Mouse (Mus musculus): ENCODE data around the gene Klhdc1. TPM values are rescaled to one million over a fixed set of nuclear protein-coding genes. Genes with fewer than 3 reads are reported as not detected.

Klhdc1 gene
- total RNA-seq (2023), result 1 to 10 TPM; 7.6 to 8.3 TPM

GRCm38 (mm10) chr12:69240876-69241275 is at the start of gene Klhdc1:
Gene Klhdc1, plus strand, starts transcription at chr12:69241176.

DNA sequence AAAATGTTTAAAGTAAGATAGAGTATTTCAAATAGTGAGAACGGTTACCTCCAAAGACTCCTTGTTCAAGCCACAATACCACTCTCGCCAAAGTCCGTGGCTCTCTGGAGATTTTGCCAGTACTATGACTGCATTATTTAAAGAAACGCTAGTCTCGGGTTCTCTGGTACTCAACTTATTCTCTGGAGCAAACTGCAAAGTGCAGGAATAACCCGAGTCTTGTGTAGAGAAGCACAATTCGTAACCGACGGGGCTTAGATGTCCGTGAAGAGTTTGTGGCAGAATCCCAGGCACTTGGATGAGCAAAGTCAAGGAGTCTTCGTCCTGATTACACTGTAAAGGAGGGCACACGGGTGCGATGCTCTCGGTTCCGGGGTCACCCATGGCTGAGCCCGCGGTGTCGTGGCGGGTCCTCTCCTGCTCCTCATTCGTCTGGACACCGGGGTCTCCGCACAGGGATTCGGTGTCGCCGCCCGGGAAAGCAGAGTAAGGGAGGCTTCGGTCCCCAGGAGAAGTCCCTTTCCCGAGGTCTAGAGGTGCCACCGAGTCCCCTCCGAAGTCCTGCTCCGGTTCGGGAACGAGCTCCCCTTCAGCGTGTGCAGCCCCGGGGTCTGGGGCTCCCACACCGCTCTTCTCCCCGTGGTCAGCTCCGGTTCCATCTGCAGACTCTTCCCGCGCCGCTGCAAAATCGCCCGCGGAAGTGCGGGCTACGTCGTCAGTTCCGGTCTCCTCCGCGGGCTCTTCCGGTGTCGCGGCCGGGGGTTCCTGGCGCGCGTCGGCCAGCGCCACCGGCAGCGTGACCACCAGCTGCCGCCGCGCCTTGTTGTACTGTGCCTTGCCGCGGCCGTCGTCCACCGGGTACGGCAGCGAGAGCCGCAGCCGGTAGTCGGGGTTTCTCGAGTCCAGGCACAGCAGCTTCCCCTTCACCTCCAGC is 44.3 kb upstream of the Klhdc1 start, which contains the start of gene Gm49383:
Gene Gm49383, minus strand, starts transcription at position 661 of the 934 bp plus-strand sequence.

GRCm38 (mm10) chr12:69198164-69198535 is 42.8 kb upstream of the Klhdc1 start, which contains the start of gene Dnaaf2:
Gene Dnaaf2, minus strand, starts transcription at chr12:69198429.

DNA sequence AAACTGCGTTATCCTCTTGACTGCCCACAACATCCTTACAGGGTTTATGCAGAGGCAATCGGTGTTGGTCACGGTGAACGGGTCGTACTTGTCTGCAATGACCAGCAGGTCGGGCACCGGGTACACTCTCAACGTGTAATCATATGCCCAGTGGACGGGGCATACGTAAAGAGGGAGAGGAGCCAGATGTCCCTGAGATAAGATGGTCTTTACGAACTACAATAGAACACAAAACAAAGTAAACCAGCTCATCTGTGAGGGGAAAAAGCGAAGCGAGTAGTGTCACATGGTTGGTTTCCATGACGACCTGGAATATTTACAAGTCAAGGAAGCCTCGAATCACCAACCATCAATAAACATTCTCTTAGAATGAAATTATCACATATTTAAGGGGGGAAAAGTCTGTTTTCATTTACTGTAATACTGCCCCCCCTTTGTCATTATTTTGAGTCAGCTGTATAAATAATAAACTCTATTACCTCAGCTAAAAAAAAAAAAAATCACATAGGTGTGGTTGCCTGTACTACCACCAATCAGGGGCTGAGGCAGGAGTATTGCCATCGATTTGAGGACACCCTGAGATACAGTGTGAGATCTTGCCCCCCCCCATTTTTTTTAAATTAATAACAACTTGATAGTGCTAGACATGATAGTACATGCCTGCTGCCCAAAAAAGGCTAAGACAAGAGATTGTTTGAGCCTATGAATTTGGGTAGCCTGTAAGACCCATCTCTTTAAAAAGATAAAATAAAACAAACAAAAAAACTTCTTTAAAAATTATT is 36.7 kb upstream of the Klhdc1 start, which contains the start of gene Gm49384:
Gene Gm49384, minus strand, starts transcription at position 216 of the 782 bp plus-strand sequence.

DNA sequence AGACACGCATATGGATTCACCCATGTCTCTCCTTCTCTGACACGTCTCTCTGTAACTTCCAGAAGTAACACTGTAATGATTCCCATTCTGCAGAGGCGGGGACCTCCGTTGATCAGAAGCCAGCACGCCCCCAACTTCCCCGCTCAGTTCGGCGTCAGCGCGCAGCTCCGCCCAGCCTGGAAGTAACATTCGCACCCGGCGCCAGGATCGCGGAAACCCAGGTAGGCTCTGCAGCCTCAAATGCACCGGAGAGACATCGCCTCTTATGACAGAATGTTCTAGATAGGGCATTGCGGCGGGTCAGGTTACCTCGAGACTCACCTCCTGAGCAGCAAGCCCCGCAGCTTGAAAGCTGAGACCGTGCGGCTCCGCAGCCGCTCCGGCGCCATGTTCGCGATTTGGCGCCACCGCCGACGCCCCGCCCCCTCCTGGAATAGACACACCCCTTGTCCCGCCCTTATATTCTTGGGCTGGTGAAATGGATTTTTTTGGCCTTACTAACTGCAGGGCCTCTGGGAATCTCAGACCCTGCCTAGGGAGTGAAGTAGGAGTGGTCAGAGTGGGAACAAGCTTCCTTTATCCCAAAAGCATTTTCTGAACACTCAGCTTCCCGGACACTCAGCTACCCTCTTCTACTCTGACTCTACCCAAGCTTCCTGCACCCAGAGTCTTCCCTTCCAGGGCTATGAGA is 13.1 kb upstream of the Klhdc1 start, which contains the start of gene Pole2:
Gene Pole2, minus strand, starts transcription at position 420 of the 691 bp plus-strand sequence.

GRCm38 (mm10) chr12:69296511-69297410 is 55.8 kb downstream of the Klhdc1 start, which contains the start of gene Klhdc2:
Gene Klhdc2, plus strand, starts transcription at chr12:69296681.

Other genes with a start within 250 kb of the Klhdc1 start
- 1,000 to 10,000 TPM; 5,005 to 5,064 TPM for gene Rps29, start 82.0 kb upstream of the Klhdc1 start, total RNA-seq (2023)
- not detected for gene Lrr1, start 72.4 kb upstream of the Klhdc1 start, total RNA-seq (2023)
- gene Rpl36al, start 57.1 kb upstream of the Klhdc1 start, total RNA-seq (2023), result 100 to 1,000 TPM; 369 to 396 TPM
- 10 to 100 TPM; 30.7 to 33.1 TPM for gene Mgat2, start 57.0 kb upstream of the Klhdc1 start, total RNA-seq (2023)
- gene Gm49383, start 44.1 kb upstream of the Klhdc1 start, total RNA-seq (2023), result 1 to 10 TPM; 6.2 to 7.6 TPM
- gene Dnaaf2, start 42.7 kb upstream of the Klhdc1 start, total RNA-seq (2023), result 1 to 10 TPM; 1.8 to 2.8 TPM
- 1 to 10 TPM; 4.1 to 8.5 TPM for gene Gm49384, start 36.9 kb upstream of the Klhdc1 start, total RNA-seq (2023)
- 1 to 10 TPM; 2.4 to 3.8 TPM for gene Pole2, start 13.0 kb upstream of the Klhdc1 start, total RNA-seq (2023)
- gene Klhdc2, start 55.5 kb downstream of the Klhdc1 start, total RNA-seq (2023), result 10 to 100 TPM; 25.0 to 25.1 TPM
- 100 to 1,000 TPM; 119 to 138 TPM for gene Nemf, start 116.0 kb downstream of the Klhdc1 start, total RNA-seq (2023)
- gene Arf6, start 131.0 kb downstream of the Klhdc1 start, total RNA-seq (2023), result 100 to 1,000 TPM; 309 to 322 TPM
- gene Gm9887, start 131.3 kb downstream of the Klhdc1 start, total RNA-seq (2023), result 10 to 100 TPM in 1 of 2 experiments, 1 to 10 TPM in 1; 7.1 to 10.3 TPM

All from B cell, adult 67 days (primary cell).